Mouse (Mus musculus): ENCODE results near the gene Pink1. TPM values are rescaled to one million over a fixed set of nuclear protein-coding genes. Genes with fewer than 3 reads are reported as not detected.

Gene Pink1
- polyA plus RNA-seq, 1 experiment: 21.1 TPM

GRCm38 (mm10) chr4:138304340-138305104, 21.6 kb downstream of the Pink1 start, which contains the start of gene Ddost:
Ddost (plus strand) TSS chr4:138304730.
- no peak for TF ChIP-seq GATA1 (IDR thresholded peaks at IDR 0.05; ENCODE audit: low read length)

GRCm38 (mm10) chr4:138303742-138304141, 22.4 kb downstream of the Pink1 start:
- no peak for TF ChIP-seq GATA1 (IDR thresholded peaks at IDR 0.05; ENCODE audit: low read length)

GRCm38 (mm10) chr4:138303011-138303410, 23.1 kb downstream of the Pink1 start:
- TF ChIP-seq GATA1 (IDR thresholded peaks at IDR 0.05; ENCODE audit: low read length): no peak

- TF ChIP-seq GATA1 (IDR thresholded peaks at IDR 0.05; ENCODE audit: low read length): no peak
These were observed 24.8 kb downstream of the Pink1 start for GRCm38 (mm10) chr4:138301271-138301780.

GRCm38 (mm10) chr4:138293949-138294550, 32.1 kb downstream of the Pink1 start:
- TF ChIP-seq GATA1 (IDR thresholded peaks at IDR 0.05; ENCODE audit: low read length): no peak

- no peak for TF ChIP-seq GATA1 (IDR thresholded peaks at IDR 0.05; ENCODE audit: low read length)
These were observed 32.7 kb downstream of the Pink1 start for GRCm38 (mm10) chr4:138293261-138293948.

- no peak for TF ChIP-seq GATA1 (IDR thresholded peaks at IDR 0.05; ENCODE audit: low read length)
These were observed 34.1 kb downstream of the Pink1 start for GRCm38 (mm10) chr4:138292028-138292427.

GRCm38 (mm10) chr4:138288691-138289090, 37.4 kb downstream of the Pink1 start:
- TF ChIP-seq GATA1 (IDR thresholded peaks at IDR 0.05; ENCODE audit: low read length): no peak

- TF ChIP-seq GATA1 (IDR thresholded peaks at IDR 0.05; ENCODE audit: low read length): no peak
These were observed 39.7 kb downstream of the Pink1 start for GRCm38 (mm10) chr4:138286411-138286810.

GRCm38 (mm10) chr4:138282834-138283233, 43.3 kb downstream of the Pink1 start:
- TF ChIP-seq GATA1 (IDR thresholded peaks at IDR 0.05; ENCODE audit: low read length): no peak

GRCm38 (mm10) chr4:138278346-138278745, 47.8 kb downstream of the Pink1 start:
- no peak for TF ChIP-seq GATA1 (IDR thresholded peaks at IDR 0.05; ENCODE audit: low read length)

GRCm38 (mm10) chr4:138272011-138272997, 53.8 kb downstream of the Pink1 start:
- no peak for TF ChIP-seq GATA1 (IDR thresholded peaks at IDR 0.05; ENCODE audit: low read length)

- no peak for TF ChIP-seq GATA1 (IDR thresholded peaks at IDR 0.05; ENCODE audit: low read length)
These were observed 58.2 kb downstream of the Pink1 start for GRCm38 (mm10) chr4:138267869-138268268.

Other genes starting within 250 kb of the Pink1 start
- gene Hp1bp3, start 110.0 kb downstream of the Pink1 start, polyA plus RNA-seq (2012): 59.0 and 59.7 TPM in 2 replicates
- gene Sh2d5, start 75.9 kb downstream of the Pink1 start, polyA plus RNA-seq (2012): 1.1 and 1.3 TPM in 2 replicates
- 0.05 TPM in 1 of 2 replicates, not detected in the other for gene Kif17, start 75.9 kb downstream of the Pink1 start, polyA plus RNA-seq (2012)
- gene Ddost, start 21.6 kb downstream of the Pink1 start, polyA plus RNA-seq (2012): 95.5 and 100 TPM in 2 replicates
- gene Cda, start 41.7 kb upstream of the Pink1 start, polyA plus RNA-seq (2012): not detected in 2 replicates
- gene Fam43b, start 70.2 kb upstream of the Pink1 start, polyA plus RNA-seq (2012): not detected in 2 replicates
- 39.3 and 48.9 TPM in 2 replicates for gene Mul1, start 108.4 kb upstream of the Pink1 start, polyA plus RNA-seq (2012)
- 0.05 and 0.08 TPM in 2 replicates for gene Camk2n1, start 128.0 kb upstream of the Pink1 start, polyA plus RNA-seq (2012)